Mouse (Mus musculus) heart, postnatal 14 days (tissue): ENCODE measurements around the gene Gm8914. TPM values are rescaled to one million over a fixed set of nuclear protein-coding genes. Genes with fewer than 3 reads are reported as not detected.
"Not testable (repeated sequence)": the region's sequence is repeated elsewhere in the genome, so short reads cannot be mapped to it uniquely, and the experiment has no call there.

ENCODE experiments used
- DNase-seq, 2 experiments: peaks; one replicate each; pipeline ENCODE4 v3.0.0; 2021 to 2022
- intact Hi-C: fragments of 180-260 bp; cut with DNase I; formaldehyde crosslinking; loops from one replicate; pipeline ENCODE4 v1.15.1; 2025
- long read RNA-seq, 2 experiments: library from polyadenylated mRNA; stranded (forward); transcript quantifications; one replicate each; pipeline ENCODE4 v2.0.0; 2021
- total RNA-seq, 2 experiments: library from RNA; stranded (reverse); gene quantifications; 2 replicates each; pipeline ENCODE4 v1.2.3; 2021

Gm8914 gene
- not detected for total RNA-seq
- long read RNA-seq, experiment 1, result 0 reads
- long read RNA-seq, experiment 2, result 0 reads

- DNase-seq, intact Hi-C loops: not testable (repeated sequence)
Measured at GRCm38 (mm10) chrX:91479826-91480225, at the start of gene Gm8914. Gene Gm8914 (plus strand): TSS chrX:91480126.

Other genes starting within 250 kb of the Gm8914 start
- not detected for gene Mageb2, start 148.4 kb upstream of the Gm8914 start, total RNA-seq
- gene Gm5072, start 87.6 kb upstream of the Gm8914 start, total RNA-seq, result not detected
- not detected for gene 1700084M14Rik, start 95.8 kb downstream of the Gm8914 start, total RNA-seq
- gene Gm14781, start 152.1 kb downstream of the Gm8914 start, total RNA-seq, result not detected